Mouse (Mus musculus) thymus, postnatal 25 days (tissue): ENCODE results near the gene Dcp1b.
A peak's percentile ranks its signal among the peaks of the same experiment; 100 is the strongest.

Source experiments
- DNase-seq: peaks from one replicate; pipeline ENCODE4 v3.0.0; 2022

Gene Dcp1b

DNA sequence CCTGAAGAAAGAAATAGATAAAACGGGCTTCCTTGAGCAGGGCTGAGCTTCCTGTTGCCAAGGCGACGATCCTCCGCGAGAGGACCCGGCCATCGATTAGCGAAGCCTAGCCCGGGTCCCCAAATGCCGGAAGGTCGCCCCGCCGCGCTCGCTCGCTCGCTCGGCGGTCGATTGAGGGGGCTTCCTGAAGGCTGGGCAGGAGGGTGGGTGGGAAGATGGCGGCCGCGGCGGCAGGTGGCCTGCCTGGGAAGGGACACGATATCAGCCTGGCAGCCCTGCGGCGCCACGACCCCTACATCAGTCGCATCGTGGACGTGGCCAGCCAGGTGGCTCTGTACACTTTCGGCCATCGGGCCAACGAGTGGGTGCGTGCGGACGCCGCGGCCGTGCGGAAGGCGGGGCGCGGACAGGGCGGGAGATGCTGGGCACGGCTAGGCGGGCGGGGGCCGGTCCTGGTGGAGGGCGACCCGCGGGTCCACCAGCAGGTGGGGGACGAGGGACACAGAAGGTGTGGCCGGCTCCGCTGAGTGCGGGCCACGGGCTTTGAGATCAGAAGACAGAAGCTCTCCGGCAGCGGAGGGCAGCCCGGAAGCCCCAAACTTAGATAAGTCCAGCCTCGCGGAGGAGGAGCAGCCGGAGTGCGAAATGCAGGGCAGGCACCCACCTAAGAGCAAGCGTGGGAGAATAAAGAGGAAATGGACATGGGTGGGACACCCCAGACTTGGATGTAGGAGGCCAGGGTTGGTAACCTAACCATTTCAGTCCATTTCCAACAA is at the start of gene Dcp1b:
TSS of gene Dcp1b (plus strand) at position 176 of the 776 bp plus-strand sequence.
- DNase-seq = peak; percentile 91

DNA sequence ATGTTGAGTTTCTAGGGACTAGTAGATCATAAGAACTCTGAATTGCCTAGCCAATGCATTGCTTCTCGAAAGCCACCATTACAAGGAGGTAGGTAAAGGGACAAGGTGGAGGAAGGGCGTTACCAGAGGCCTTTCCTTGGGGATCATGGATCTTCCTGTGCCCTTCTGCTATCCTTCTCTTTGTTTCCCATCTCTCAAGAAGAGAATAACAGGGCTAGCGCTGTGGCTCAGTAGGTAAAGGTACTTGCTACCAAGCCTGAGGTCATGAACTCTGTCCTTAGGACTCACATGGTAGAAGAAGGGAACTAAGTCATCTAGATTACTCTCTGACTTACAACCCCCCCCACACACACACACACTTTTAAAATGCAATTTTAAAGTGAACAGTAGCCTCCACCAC is 48.1 kb upstream of the Dcp1b start:
- DNase-seq = no peak

DNA sequence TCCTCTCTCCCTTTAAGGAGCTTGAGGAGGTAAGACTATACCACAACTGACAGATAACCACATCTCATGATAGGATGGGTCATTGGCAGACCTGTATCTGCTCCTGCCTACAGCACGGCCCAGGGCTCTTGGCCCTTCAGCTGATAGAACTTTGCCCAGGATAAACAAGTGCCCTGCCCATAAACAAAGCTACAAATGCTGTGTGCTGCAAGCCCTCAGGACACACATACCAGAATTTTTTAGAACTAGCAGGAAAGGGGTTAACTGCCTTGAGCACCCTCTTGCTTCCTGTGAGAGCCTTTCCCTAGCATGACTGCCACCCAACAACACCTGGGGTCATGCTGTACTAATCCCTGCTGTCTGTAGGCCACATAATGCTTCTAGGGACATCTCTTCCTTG is 47.0 kb upstream of the Dcp1b start:
- no peak for DNase-seq

DNA sequence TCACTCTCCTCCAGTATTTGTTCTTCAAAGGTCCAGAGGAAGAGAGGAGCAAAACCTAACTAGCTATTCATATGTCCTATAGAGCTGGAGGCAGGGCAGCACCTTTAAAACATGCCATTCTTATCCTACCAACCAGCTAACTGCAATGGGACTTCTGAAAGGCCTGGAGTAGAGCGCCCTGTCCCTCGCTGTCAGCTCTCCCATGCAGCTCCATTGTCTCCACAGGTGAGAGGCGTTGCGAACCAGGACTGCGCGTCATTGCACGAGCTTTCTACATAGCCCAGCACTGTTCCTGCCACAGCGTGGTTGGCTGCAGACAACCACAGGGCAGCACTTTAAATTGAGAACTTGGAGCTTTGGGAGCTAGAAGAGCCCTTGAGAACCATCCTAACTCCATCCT is 46.5 kb upstream of the Dcp1b start:
- DNase-seq = no peak

DNA sequence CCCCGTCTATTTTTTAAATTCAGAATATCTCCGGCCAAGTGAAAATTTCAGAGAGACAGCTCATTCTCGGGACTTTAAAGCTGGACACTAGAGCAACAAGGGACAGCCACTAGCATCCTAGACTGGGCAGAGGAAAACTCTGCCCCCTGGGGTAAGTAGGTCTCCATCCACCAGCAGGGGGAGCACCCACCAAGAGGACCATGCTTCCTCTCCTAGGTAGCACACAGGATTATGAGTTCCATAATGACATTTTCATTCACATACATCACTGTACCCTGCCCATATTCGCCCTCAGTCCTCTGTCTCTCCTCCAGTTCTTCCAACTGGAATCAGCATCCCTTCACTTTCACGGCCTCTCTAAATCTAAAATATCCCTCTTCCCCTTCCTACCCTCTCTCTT is 45.4 kb upstream of the Dcp1b start:
- peak; percentile 65 for DNase-seq

DNA sequence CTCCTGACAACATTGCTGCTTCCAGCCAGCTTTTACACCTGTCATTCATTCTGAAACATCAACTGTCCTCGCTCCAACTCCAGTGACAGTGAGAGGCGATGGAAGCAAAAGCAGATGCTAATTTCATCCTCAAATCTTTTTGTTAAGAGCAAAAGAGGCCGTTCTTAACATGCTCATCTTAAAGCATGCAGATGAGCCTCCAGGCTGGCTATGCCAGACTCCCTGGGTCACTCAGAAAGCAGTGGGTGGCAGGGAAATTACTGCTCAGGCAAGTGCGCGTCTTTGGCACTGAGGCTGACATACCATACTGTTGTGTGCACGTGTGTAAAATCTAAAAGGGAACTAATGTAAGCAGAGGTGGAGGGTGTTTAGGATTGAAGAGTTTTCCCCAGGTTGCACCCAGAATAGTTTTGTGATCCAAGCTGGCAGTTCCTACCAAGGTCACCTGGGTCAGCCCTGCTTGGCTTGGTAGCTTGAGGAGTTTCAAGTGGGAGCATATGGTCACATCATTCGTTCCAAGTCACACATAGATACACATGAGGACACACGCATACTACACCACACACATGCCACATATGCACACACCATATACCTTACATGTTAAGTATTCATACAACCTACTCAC is 42.8 kb upstream of the Dcp1b start:
- no peak for DNase-seq

DNA sequence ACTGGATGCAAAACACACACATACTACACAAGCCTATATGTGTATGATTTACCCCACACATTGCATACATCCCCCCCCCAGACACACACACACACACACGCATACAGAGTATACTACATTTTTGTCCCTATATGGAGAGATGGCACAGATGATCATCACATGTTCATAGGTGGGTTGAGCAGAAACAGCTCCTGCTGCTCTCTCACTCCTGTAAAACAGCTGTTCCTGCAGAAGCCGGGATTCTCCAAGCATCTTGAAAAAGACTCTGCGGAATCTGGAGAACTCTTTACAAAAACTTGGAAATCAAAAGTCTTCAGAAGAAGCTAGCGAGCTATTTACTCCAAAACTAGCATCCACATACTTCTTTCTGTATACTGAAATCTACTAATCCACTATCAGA is 42.2 kb upstream of the Dcp1b start:
- no peak for DNase-seq

DNA sequence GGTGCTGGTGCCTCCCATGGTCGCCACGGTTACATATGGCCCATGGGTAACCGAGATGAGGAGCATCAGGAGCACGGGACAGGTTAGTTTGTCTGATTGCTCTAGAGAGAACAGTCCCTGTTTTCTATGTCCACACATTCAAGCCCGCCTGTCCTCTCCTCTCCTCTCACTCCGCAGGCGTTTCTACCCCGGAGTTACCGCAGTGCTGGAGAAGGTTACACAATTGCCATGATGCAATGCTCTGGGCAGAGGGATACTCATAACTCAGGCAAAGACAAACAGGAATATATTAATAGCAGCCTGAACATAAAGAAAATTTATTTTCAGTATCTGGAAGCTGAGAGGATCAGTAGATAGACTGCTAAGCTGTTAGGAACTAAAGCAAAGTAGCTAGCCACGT is 37.3 kb upstream of the Dcp1b start:
- DNase-seq = no peak

DNA sequence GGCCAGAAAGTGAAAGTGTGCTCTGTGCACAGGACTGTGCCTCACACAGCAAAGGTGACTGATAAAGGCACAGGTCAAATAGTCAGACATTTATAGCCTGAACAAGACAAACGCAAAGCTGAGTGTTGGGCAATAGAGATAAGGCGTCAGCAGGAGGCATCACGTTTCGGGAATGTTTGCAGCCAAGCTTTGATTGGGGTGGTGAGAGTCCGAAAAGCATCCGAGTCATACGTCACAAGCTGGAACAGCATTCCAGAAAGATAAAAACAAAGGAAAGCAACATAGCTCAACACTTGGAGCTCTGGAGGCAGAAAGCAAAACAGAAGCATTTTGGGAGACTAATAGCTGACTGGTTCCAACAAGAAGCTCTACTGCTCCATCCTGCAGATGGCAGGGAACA is 35.5 kb upstream of the Dcp1b start:
- DNase-seq = no peak

DNA sequence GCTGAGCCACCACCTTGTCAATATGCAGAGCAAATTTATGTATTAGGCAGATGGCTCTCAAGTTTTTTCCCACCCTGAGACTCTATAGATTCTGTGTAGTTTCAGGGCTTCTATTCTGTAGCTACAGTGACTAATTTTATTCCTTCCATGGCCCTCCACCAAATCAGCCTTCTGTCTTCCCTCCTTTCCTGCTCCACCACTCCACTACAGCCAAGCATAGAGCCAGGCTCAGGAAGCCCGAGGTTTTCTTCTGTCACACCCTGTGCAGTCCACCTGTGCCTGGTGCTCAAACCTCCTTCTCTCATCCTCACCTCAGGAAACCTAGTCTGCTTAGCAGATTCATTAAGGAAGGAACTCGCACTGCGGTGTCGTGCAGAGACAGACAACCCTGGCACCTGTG is 29.9 kb upstream of the Dcp1b start:
- DNase-seq = no peak

DNA sequence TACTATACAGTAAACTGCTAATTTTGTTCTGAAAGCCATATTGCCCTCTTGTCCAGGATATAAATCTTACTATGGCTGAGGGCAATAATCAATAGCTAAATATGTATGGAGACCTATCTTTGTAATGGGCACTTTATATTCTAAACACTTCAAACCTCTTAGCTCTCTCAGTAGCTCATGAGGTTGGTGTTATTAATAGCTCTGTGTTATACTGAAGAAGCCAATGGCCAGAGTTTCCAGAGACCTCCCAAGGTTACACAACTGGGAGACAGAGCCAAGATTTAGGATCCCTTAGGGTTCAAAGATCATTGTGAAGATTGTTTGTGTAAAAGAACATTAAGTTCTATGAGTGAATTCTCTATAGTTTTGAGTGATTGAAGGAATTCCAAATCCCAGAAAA is 9.4 kb upstream of the Dcp1b start:
- DNase-seq = no peak

DNA sequence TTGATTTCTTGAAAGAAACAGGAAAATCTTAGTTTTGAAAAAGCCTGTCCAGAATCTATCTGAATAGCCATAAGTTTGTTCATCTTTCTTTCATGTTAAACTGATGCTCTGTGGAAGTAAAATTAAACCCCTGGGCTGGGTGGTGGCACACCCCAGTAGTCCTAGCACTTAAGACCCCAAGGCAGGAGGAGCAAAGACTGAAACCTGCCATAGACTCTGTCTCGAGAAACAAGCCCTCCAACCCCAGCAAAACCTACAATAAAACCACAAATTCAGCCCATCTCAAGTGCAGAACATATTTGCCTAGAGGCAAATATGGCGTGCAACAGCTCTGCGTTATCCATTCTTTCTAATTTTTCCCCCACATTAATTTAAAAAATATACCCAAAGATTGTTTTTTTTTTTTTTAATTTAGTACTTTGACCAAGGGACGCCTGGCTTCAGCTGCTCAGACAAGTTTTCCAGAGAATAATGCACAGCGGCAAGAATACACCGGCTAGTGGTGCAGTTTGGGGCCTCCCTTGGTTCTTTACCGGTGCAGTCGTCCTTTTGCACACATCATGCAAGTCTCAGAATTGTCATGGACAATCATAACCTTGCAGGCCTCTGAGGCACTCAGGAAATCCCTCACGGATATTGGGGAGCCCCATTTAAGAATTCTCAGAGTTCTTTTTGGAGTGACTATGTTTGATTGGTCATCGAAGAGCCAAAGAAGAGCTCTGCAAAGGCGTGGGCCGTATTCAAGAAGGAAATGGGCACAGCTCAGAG is 562 bp upstream of the Dcp1b start:
- no peak for DNase-seq

DNA sequence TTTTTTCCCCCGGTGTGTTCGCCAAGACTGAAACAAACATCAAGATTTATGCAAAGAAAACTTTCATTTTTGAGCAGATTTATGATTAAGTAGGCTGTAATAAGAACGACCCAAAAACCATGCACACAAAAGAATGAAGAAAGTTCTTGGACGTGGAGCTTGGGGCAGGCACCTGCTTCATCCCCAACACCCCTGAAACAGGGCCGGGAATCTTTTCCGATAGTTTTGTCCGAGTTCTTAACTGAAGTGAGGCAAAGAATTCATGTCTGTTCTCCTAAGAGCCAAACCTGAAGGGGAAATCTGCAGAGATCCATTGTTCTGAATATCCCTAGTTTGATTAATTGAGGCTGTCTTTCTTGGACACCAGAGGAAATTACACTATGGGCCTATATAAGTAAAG is 1.1 kb downstream of the Dcp1b start:
- DNase-seq = no peak

DNA sequence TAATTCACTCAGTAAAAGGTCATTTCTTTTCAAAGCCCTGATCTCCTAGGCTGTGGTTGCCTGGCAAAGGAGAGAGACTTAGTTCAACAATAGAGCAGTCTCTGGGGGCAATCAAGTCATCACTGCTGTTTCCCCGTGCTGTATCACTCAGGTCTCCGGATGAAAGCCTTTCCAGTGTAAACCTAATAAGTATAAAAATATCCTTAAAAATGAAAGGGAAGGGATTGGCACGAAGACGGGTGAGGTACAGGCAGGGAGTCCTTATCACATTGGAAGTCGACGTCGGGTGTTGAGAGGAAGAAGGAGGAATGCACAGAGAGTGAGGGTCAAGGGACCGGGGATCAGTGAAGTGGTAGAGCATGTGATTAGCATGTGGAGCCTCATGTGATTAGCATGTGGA is 2.0 kb downstream of the Dcp1b start:
- no peak for DNase-seq

DNA sequence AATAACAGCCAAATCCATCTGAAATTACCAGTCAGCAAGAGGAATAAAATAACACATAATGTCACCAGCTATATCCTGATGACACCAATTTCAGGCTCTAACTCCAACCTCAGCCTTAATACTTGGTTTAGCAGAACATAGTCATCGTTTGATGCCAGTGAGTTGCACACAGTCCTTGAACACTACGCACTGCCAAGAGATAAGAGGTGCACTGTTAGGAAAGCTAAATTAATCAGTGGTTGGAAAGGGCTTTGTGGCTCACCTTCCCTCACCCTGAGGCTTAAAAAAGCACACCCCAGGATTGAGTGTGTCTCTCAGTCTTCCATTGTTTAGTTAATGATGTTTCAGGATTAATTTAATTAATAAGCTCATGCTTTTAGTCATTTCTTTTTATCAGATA is 5.1 kb downstream of the Dcp1b start:
- no peak for DNase-seq

DNA sequence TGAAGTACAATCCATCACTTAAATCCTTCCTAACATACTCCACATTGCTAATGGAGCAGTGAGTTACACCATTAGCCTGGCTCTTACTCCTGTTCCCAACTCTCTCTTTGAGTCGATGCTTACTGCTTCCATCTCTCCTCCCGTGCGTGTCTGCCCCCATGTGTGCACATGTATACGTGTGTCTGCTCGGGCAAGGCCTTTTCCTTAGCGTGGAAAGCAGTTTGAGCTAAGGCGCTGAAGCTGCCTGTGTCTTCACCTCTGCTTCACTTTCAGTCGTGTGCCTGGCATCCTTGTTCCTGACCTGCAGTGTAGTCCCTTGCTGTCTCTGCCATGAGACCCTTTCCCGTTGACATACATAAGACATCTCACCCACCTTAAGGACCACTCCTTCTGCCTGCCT is 7.2 kb downstream of the Dcp1b start:
- no peak for DNase-seq

DNA sequence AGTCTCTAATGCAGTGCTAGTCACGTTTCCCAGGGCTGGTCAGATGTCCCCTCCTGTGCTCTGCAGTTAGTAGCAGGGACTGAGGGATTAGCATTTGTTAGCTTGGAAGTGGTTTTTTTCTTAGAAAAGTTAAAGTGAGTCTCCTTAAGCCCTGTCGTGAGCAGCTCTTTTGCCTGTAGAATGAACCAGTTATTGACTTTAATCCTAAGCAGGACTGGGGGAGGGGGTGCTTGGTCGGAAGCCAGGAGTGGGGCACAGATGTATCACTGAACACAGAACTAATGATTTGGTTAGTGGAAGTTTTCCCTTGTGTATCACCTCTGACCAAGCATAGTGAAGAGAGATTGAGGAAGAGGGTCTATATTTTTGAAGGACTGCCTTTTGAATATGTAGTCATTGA is 8.7 kb downstream of the Dcp1b start:
- DNase-seq = no peak

DNA sequence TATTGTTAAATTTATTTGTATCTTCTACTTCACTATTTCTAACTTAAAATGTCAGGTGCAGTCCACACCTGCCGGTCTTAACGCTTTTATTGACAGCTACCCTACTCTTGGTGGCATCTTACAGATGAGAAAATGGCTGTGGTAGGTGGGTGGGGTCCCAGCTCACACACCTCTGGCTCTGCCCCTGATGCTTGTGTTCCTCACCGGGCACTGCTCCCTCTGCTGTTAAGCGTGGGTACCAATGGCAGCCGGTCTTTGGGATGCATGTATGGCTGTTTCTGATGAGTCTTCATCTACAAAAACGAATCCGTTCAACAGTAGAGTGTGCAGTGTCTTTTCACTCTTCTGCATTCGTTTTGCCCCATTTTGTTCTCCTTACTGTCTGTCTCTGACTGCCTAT is 11.6 kb downstream of the Dcp1b start:
- DNase-seq = peak; percentile 5

DNA sequence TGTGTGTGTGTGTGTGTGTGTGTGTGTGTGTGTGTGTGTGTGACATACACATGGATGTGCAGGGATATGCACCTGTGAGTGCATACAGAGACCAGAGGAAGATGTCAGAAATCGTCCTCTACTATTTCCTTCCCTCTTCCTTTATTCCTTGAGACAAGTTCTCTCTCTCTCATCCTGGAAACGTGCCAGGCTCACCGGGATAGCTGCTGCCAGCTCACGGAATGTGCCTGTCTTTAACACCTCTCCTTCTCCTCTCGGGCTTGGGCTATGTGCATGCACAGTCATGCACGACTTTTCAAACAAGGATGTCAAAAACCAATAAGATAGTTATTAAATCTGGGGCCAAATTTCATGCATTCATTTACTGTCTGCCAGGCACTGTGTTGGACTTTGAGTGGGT is 12.6 kb downstream of the Dcp1b start:
- no peak for DNase-seq

DNA sequence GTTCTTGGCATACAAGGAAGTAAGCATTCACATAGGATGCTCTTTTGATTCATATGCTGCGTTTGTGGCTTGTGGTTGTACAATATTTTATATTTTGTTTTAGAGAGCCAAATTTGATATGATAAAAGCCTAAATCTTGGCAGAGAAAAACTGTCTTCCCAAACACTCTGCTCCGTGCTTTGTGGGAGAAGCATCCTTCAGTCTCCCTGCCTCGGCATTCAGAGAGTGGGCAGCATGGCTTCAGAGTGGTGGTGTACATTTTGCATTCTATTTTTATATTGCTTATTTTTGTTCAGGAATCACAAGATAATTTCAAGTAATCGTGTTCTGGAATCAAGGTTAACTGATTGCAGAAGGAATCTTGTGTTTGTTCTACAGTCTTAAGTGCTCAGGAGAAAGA is 16.4 kb downstream of the Dcp1b start:
- no peak for DNase-seq

DNA sequence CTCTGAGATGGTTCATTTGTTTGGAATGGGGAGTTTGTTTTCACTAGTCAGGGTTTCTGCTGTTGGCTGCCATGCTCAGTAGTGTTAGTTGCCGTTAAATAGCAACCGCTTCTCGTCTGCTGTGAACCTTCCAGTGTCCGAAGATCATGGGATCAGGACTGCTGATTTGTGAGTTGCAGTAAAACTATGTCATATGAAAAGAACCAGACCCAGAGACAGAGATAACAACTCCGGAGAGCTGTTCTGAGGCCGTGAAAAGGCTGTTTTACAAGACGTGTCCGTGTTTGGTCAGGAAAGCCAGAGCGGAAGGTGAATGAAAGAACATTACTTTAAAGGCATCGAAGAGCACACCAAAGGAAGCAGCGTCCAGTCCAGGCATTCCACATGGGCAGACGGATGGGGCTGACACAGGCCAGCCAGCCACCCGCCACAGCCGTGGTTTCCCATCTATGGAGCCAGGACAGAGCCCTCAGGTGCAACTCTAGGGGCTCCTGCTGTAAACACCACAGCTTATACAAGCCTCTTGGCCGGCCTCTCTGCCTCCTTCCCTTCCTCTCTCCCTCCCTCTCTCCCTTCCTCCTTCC is 18.6 kb downstream of the Dcp1b start:
- DNase-seq = no peak

DNA sequence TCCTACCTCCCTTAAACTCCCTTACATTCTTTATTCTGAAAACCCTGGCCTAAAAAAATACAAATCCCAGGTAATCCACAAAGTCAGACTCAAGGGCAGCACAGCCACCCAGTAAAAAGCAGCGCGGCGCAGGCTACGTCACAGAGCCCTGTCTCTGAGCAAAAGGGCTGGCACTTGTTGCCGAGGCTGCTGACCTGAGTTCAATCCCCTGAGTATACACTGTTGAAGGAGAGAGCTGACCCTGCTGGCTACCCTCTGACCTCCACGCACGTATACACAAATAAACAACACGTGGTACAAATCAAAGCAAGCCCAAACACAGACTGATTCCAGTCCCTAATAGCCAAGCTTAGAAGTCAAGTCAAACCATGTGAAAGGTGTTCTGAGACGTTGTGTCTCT is 19.1 kb downstream of the Dcp1b start:
- DNase-seq = no peak

DNA sequence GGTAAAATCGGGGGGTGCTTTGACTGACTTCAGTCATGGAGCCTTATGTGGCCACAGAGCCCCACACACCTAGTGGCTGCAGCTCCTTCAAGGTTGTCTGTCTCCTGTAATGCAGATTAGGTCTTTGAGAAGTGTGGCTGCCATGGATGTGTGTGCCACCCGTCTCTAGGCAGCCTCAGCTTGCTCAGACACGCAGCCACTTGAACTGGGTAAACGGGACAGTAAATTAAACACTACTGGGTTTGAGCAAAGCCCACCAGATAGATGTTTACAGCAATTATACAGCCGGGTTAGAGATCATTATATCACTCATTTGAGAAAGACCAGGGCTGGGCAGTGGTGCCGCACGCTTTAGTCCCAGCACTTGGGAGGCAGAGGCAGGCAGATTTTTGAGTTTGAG is 19.5 kb downstream of the Dcp1b start:
- DNase-seq = no peak
